Mouse (Mus musculus) heart, adult 11 months (tissue): Measurements from ENCODE around the gene Wwp2.
A peak's percentile ranks its signal among the peaks of the same experiment; 100 is the strongest.

Source experiments
- DNase-seq: peaks from one replicate; pipeline ENCODE4 v3.0.0; 2022

The Wwp2 gene

DNA sequence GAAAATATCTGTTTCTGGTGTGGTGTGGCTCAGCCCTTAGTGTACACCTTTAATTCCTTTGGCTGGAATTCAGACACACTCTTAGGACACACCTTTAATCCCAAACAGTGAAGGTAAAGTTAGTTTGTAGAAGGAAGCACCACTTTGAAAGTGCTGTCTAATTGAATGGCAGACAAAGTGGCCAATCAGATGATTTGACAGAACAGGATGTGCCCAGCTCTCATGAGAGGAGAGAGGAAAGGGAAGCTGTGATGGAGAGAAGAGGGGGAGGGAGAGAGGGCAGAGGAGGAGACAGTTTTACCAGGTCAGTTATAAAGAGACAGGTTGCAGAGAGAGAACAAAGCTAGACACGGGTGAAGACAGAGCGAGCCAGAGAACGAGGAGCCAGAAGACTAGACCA is 138.6 kb downstream of the Wwp2 start:
- peak; percentile 87 for DNase-seq

DNA sequence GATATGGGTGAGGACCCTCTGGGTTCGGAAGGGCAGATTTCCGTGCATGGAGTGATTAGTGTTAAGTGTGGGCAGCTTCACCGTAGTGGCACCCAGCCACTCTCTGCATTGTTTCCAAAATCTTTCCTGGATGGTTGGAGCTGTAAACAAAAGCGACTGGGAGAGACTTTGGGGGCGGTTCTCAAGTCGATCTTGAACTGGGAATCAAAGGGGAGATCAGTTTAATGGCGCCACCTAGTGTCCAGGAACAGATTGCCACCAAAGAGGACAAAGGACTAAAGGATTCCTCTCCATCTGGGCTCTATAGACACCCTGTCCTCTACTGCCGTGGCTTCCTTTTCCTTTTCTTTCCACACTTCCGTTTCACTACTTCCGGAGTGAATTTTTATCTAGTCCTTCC is 140.5 kb downstream of the Wwp2 start:
- DNase-seq, result peak; percentile 97

DNA sequence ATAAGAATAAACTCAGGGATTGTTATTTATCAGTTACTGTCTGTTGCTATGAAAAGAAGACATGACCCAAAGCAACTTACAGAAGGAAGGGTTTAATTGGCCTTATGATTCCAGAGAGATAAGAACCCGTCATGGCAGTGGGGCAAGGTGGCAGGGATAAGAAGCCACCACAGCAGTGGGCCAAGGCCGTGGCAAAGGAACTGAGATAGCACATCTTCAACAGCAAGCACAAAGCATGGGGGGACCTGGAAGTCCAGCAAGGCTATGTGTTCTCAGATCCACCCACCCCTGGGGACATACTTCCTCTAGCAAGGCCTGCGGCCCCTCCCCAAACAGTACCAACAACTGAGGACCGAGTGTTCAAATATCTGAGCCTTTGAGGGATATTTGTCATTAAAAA is 141.5 kb downstream of the Wwp2 start:
- peak; percentile 75 for DNase-seq

DNA sequence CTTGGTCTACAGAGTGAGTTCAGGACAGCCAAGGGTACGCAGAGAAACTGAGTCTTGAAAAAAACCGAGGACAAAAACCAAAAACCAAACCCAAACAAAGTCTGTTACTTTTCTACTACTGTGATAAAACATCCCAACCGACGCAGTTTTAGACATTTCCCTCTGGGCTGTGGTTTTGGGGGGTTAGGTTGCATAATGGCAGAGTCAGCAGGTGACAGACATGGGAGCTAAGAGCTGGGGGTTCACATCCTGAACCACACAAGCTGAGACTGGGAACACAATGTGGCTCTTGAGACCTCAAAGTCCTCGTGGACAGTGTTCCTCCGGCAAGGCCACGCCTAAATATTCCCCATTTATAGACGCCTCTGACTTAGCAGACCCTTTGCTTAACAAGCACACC is 142.0 kb downstream of the Wwp2 start:
- no peak for DNase-seq

DNA sequence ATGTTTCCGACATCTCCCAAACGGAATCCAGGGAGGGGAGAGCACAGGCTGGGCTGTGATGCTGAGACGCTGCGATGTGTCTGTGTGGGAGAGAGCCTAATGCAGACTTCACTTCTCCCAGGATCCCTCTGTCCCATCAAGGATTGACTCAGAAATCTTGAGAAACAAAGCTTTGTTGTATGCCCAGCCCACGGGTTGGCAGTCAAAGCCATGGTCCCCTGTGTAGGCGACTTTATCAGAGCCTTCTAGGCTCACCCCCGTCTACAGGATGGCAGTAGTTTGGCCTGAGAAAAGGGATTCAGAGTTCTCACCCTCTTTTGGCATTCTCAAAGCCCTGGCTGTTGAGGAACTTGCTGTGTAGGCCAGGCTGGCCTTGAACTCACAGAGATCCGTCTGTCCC is 142.4 kb downstream of the Wwp2 start:
- peak; percentile 84 for DNase-seq

DNA sequence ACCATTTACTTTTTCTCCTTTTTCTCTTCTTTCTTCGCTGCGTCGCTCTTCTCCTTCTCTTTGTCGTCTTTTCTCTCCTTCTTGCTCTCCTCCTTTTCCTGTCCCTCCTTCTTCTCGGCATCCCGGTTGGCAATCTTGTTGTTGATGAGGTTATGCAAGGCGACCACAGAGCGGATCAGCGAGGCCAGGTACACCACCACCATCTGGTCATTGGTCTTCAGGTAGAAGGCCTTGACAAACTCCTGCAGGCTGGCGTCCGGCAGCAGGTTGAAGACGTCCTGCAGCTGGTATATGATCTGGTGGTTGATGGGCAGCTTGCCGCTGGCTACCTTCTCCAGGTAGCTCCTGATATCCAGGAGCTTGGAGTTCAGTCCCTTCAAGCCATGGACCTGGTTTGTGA is 144.7 kb downstream of the Wwp2 start:
- DNase-seq, result peak; percentile 81

DNA sequence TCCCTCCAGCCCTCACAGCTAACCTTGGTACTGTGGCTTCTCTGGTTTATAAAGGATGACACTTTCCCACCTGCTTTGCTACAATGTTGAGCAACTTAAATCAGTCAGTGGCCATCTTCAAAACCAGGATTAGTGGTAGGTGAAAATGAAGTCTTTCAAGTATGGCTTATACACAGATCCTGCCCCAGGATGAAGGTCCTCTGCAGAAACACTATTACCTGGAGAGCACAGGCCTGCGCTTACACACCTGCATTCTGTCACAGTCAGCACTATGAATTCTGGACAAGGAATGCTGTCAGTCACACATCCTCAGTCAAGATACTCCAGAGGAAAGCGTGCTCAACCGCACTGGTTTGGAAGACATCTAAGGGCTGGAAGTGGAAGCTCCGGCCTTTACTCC is 145.4 kb downstream of the Wwp2 start:
- DNase-seq, result peak; percentile 52

DNA sequence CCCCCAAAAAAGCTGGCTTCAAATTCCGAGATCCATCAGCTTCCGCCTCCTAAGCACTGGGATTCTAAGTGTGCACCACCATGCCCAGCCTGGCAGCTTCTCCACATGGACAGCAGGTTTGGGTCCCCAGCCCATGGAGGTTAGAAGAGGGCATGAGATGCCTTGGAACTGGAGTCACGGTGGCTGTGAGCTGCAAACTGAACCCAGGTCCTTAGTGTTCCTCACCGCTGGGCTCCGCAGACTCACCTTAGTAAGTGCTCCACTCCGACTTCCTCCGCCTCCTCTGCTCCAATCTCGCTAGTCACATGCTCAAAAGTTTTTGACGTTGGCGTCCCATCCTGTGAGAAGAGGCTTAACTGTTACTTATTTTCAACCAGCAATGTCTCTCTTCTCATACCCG is 146.0 kb downstream of the Wwp2 start:
- DNase-seq, result peak; percentile 84

DNA sequence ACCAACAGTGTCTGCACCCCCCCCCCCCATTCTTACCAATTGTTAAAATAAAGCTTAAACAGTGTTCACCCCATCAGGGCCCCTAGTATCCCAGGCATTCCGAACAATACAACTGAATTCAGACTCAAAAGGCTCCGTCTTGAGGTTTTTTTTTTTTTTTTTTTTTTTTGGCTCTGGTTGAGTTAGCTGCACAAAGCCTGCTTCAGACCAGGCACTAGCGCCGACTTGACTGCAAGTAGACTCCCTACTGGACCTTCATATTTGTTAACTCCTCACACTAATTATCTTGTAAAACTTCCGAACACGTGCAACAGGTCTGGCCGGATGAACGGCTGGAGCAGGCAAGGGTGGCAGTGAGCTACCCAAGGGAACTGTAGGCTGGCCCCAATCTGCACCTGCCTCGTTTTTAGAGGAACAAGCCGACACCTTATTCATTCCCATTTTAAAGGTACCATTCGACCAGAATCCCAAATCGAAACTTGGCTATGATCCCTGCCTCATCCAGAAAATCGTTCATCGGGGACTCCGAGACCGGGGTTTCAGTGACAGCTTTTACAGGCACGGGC is 151.3 kb downstream of the Wwp2 start:
- no peak for DNase-seq

DNA sequence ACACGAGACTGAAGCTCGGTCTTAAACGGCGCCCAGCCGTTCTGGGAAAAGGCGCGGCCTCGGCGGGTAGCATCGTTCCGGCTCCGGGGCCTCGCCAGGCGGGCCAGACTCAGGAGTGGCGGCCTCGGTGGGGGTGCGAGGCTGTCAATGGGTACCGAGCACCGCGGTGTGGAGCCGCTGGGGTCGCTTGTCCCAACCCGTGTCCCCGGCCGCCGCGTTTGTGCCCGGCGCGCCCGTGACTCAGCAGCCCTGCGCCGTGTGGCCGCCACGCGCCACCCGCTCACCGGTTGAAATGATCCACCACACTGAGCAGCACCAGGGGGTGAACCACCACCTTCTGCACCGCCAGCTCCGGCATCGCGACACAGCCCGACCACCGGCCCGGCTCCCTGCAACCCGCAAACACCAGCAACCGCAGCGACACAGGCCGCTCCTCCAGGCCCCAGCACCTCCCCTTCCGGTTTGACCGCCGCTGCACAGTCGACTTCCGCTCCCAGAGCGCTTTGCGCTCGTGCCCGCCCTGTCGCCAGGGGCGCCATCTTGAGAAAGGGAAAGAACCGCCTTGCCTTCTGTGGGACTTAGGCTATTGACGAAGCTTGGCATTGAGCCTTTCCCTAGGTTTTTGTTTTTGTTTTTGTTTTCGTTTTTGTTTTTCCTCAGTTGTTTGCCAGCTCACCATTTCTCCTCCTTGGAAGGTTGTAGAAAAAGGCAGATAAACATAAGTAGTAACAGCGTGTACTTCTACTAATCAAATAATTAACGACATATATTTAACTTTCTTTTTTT is 152.0 kb downstream of the Wwp2 start, which contains the start of gene Psmd7:
Gene Psmd7, minus strand, starts transcription at position 470 of the 786 bp plus-strand sequence.
- DNase-seq, result peak; percentile 99

DNA sequence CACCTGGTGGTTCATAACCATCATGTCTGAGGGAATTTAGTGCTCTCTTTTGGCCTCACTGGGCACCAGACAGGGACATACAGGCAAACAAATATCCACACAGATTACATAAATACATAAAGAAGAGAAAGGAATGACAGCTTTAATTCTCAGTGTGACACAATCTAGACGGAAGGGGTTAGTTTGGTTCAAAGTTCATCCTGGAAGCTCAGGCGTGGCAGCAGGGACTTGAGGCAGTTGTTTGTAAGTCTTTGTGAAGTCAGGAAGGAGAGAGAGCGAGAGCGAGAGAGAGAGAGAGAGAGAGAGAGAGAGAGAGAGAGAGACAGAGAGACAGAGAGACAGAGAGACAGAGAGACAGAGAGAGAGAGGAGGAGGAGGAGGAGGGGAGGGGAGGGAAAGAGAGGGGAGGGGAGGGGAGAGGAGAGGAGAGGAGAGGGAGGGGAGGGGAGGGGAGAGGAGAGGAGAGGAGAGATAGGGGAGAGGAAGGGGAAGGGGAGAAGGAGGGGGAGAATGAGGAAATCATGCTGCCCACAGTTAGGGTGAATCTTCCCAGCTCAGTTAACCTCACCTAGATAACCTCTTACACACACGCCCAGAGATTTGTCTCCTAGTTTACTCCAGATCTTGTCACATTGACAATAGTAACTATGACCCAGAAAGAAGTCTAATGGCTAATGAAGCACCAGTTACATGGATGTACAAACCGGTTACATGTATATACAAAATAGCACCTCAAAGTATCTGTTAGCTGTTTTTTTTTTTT is 158.0 kb downstream of the Wwp2 start:
- peak; percentile 13 for DNase-seq

DNA sequence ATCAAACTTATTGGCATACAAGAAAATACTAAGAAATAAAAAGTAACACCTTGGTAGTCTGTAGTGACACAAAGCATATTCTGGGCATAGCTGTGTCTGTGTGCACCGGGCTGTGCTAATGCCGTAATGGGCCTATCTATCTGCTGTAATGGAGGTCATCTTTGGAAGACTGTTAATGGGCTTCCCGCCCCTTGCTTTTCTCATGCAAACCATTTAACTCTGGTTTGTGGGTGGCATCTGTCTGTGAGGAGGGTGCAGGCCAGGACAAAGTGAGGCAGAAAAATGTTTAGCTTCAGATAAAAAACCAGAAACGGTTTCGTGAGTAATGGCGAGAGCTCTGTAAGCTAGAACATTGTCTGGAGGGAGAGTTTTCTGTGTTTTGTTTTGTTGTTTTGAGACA is 158.7 kb downstream of the Wwp2 start:
- peak; percentile 39 for DNase-seq

DNA sequence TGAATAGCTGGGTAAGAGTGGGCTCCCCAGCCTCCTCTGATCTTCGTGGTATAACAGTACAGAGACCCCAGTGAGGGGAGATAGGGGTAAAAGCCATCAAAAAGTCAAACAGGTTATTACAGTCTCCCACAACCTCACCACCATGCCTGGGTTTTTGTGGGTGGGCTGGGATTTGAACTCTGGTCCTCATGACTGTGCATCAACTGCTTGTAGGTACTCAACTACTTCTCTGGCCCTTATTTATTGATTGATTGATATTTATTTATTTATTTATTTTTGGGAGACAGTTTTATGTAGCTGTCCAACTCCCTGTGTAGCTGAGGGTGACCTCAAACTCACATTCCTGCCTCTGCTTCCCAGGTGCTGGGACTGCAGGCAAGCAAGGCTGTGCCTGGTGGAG is 161.6 kb downstream of the Wwp2 start:
- DNase-seq, result peak; percentile 65

DNA sequence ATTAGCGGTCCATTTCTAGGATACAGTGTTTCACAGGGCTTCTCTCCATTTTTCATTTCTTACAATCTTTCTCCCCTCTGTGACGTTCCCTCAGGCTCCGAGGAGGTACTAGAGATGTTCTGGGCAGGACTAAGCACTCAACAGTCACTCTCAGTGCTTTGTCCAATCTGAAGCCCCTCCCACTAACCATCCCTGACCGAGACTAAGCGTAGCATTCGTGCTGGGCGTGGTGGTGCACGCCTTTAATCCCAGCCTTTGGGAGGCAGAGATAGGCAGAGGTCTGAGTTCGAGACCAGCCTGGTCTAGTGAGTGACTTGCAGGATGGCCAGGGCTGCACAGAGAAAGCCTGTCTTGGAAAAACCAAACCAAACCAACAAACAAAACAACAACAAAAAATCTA is 163.5 kb downstream of the Wwp2 start:
- peak; percentile 62 for DNase-seq

DNA sequence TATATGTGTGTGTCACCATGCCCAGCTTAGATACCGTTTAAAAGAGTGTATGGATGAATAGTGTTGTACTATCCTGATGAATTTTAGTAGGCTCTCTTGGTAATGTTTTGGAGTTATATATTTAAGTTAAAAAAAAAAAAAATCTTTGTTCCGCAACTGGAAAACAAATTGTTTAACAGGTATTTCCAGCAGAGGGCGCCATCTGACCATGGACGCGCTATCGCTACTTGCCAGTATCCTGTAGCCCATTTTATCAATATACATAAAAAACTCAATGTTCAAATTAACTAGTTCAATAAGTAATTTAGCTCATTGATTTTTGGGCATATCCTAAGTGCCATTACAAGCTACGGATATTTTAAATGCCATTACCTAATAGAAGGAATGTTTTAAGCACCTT is 166.9 kb downstream of the Wwp2 start:
- peak; percentile 27 for DNase-seq
